Mouse (Mus musculus) heart, postnatal 0 days (tissue): ENCODE data around the gene Dnmt1. TPM values are rescaled to one million over a fixed set of nuclear protein-coding genes. Genes with fewer than 3 reads are reported as not detected.
A peak's percentile ranks its signal among the peaks of the same experiment; 100 is the strongest.

ENCODE experiments used
- ATAC-seq: fragments of 200-750 bp; cut with Nextera tagmentation; 2 replicates; pipeline ENCODE4 v1.8.0; 2017; ENCODE audit warnings: low read depth, moderate number of reproducible peaks, moderate library complexity; ENCODE audit not compliant: insufficient read depth
- DNase-seq: peaks from one replicate; pipeline ENCODE4 v3.0.0-alpha.2; 2016; ENCODE audit warnings: low spot score
- H3K27ac ChIP-seq: fragments of 300-500 bp; sonication (generic); 2 replicates; pipeline ENCODE4 v1.5.1; 2014; ENCODE audit warnings: low read depth, mild to moderate bottlenecking
- H3K27me3 ChIP-seq: fragments of 300-500 bp; sonication (generic); 2 replicates; pipeline ENCODE4 v1.6.1; 2014; ENCODE audit warnings: low read length, mixed read lengths; ENCODE audit not compliant: control insufficient read depth, insufficient read depth
- H3K36me3 ChIP-seq: fragments of 300-500 bp; sonication (generic); replicated peaks from 2 replicates; pipeline ENCODE4 v1.6.1; 2014; ENCODE audit warnings: low read length, mixed read lengths; ENCODE audit not compliant: control insufficient read depth, insufficient read depth
- H3K4me1 ChIP-seq: fragments of 300-500 bp; sonication (generic); 2 replicates; pipeline ENCODE4 v1.6.1; 2014; ENCODE audit warnings: antibody characterized with exemption; ENCODE audit not compliant: control insufficient read depth, insufficient read depth
- H3K4me2 ChIP-seq: fragments of 300-500 bp; sonication (generic); 2 replicates; pipeline ENCODE4 v1.6.1; 2014; ENCODE audit warnings: low read depth, mild to moderate bottlenecking, low read length, moderate library complexity
- H3K4me3 ChIP-seq: fragments of 300-500 bp; sonication (generic); 2 replicates; pipeline ENCODE4 v1.5.1; 2014; ENCODE audit warnings: low read depth, low read length
- H3K9ac ChIP-seq: fragments of 300-500 bp; sonication (generic); replicated peaks from 2 replicates; pipeline ENCODE4 v1.6.1; 2014; ENCODE audit warnings: low read depth, low read length, mixed read lengths
- H3K9me3 ChIP-seq: fragments of 300-500 bp; sonication (generic); replicated peaks from 2 replicates; pipeline ENCODE4 v1.6.1; 2016; ENCODE audit warnings: low read length; ENCODE audit not compliant: control insufficient read depth
- CTCF ChIP-seq: IDR thresholded peaks from 2 replicates; pipeline ENCODE4 v1.5.1; 2016; ENCODE audit warnings: antibody characterized with exemption, control low read depth, low read depth
- EP300 ChIP-seq: IDR thresholded peaks from 2 replicates; pipeline ENCODE4 v1.6.1; 2016; ENCODE audit warnings: antibody characterized with exemption, low read depth
- WGBS: fragments of 180-500 bp; shearing (Covaris S2); extraction: QIAGEN DNeasy Blood & Tissue Kit; methylation state at CpG from one replicate; pipeline ENCODE4 v1.1.7; 2014; 5-methylcytosine and 5-hydroxymethylcytosine counted together
- polyA plus RNA-seq: library from polyadenylated mRNA; unstranded; fragments of >200 nt; fragmentation: Nextera tagmentation; extraction: Ambion mirVana; gene quantifications from 2 replicates; pipeline ENCODE4 v1.2.1, GENCODE M21; 2015
- total RNA-seq: library from RNA; depleted of rRNA; stranded (reverse); fragments of >200 nt; gene quantifications from 2 replicates; pipeline ENCODE4 v1.2.3, GENCODE M21; 2014; ENCODE audit warnings: low replicate concordance

The Dnmt1 gene
- total and polyA plus RNA-seq, 2 experiments from 2014 or later, result 15.4 to 27.4 TPM

- Histone ChIP-seq H3K36me3 (no peaks in the 10 kb centered on the region; the same call in 1 of the 2 replicates), H3K9ac (no peak overlapping the region), H3K4me3 (no peak overlapping the region), H3K4me2 (peak overlapping the region; percentile 98; the same call in 1 of the 2 replicates), H3K27ac (no peak overlapping the region), H3K4me1 (0 out of 2 replicates have a peak, but pooled peaks cover 5% of the 10 kb centered on the region), H3K9me3 (no peaks in the 10 kb centered on the region), H3K27me3 (no peaks in the 10 kb centered on the region)
- DNase-seq, result no peak
- no peak for TF ChIP-seq EP300
- no peak for TF ChIP-seq CTCF
- no peak for ATAC-seq
Observed at GRCm38 (mm10) chr9:20950419-20950818, 9.3 kb downstream of the Dnmt1 start.

GRCm38 (mm10) chr9:20946066-20946880 lies 13.4 kb downstream of the Dnmt1 start:
- H3K27me3 ChIP-seq, result no peaks in the 10 kb centered on the region
- H3K4me3 ChIP-seq, result no peak overlapping the region
- H3K27ac ChIP-seq, result no peak overlapping the region
- WGBS, result 65% methylated on average over 16 of the region's 16 CpGs
- TF ChIP-seq CTCF (no peak), EP300 (no peak)
- ATAC-seq, result no peak
- peaks cover 3% of the 10 kb centered on the region for H3K36me3 ChIP-seq
- no peaks in the 10 kb centered on the region for H3K9me3 ChIP-seq
- H3K4me2 ChIP-seq, result no peak overlapping the region
- DNase-seq, result no peak
- no peaks in the 10 kb centered on the region for H3K4me1 ChIP-seq
- H3K9ac ChIP-seq, result no peak overlapping the region

GRCm38 (mm10) chr9:20944697-20945370 lies 14.9 kb downstream of the Dnmt1 start:
- H3K36me3 ChIP-seq, result peaks cover 17% of the 10 kb centered on the region
- 66% methylated on average over 4 of the region's 4 CpGs for WGBS

GRCm38 (mm10) chr9:20943911-20944310 lies 15.8 kb downstream of the Dnmt1 start:
- H3K9ac ChIP-seq, result no peak overlapping the region
- no peak overlapping the region for H3K4me3 ChIP-seq
- H3K36me3 ChIP-seq, result peaks cover 26% of the 10 kb centered on the region
- H3K27ac ChIP-seq, result no peak overlapping the region
- H3K4me2 ChIP-seq, result no peak overlapping the region
- TF ChIP-seq CTCF (no peak), EP300 (no peak)
- DNase-seq (no peak), ATAC-seq (no peak)
- no peaks in the 10 kb centered on the region for H3K4me1 ChIP-seq
- H3K27me3 ChIP-seq, result no peaks in the 10 kb centered on the region
- 42% methylated on average over 2 of the region's 2 CpGs for WGBS
- H3K9me3 ChIP-seq, result no peaks in the 10 kb centered on the region

More at GRCm38 (mm10) chr9:20944697-20945370, 14.9 kb downstream of the Dnmt1 start:
- H3K4me2 ChIP-seq, result no peak overlapping the region
- TF ChIP-seq CTCF, result no peak
- TF ChIP-seq EP300, result no peak
- no peaks in the 10 kb centered on the region for H3K4me1 ChIP-seq
- no peaks in the 10 kb centered on the region for H3K9me3 ChIP-seq
- no peak overlapping the region for H3K27ac ChIP-seq
- no peaks in the 10 kb centered on the region for H3K27me3 ChIP-seq
- no peak for ATAC-seq
- no peak overlapping the region for H3K9ac ChIP-seq
- H3K4me3 ChIP-seq, result no peak overlapping the region
- no peak for DNase-seq

GRCm38 (mm10) chr9:20943396-20943795 lies 16.3 kb downstream of the Dnmt1 start:
- ATAC-seq, result peak; percentile 33; the same call in 1 of the 2 replicates
- DNase-seq, result no peak
- H3K27ac ChIP-seq, result no peak overlapping the region
- H3K9me3 ChIP-seq, result no peaks in the 10 kb centered on the region
- H3K4me1 ChIP-seq, result no peaks in the 10 kb centered on the region
- WGBS, result 76% methylated on average over 7 of the region's 7 CpGs
- no peak overlapping the region for H3K9ac ChIP-seq
- peaks cover 32% of the 10 kb centered on the region for H3K36me3 ChIP-seq
- no peak overlapping the region for H3K4me3 ChIP-seq
- H3K4me2 ChIP-seq, result no peak overlapping the region
- H3K27me3 ChIP-seq, result no peaks in the 10 kb centered on the region
- TF ChIP-seq CTCF (no peak), EP300 (no peak)
